Mouse (Mus musculus): ENCODE results near the gene Cebpa.

Cebpa gene

GRCm38 (mm10) chr7:35118841-35119413 is at the start of gene Cebpa:
Cebpa (plus strand) TSS chr7:35119293.
- peak; percentile 91 for DNase-seq (ENCODE audit: extremely low spot score)

- DNase-seq (ENCODE audit: extremely low spot score): no peak
Measured at GRCm38 (mm10) chr7:35076645-35077044, 42.4 kb upstream of the Cebpa start.

GRCm38 (mm10) chr7:35080843-35081338 is 38.2 kb upstream of the Cebpa start:
- peak; percentile 12 for DNase-seq (ENCODE audit: extremely low spot score)

- DNase-seq (ENCODE audit: extremely low spot score): no peak
Measured at GRCm38 (mm10) chr7:35081406-35082104, 37.5 kb upstream of the Cebpa start.

- DNase-seq (ENCODE audit: extremely low spot score): no peak
Measured at GRCm38 (mm10) chr7:35084565-35085360, 34.3 kb upstream of the Cebpa start.

- peak; percentile 66 for DNase-seq (ENCODE audit: extremely low spot score)
Measured at GRCm38 (mm10) chr7:35086271-35086861, 32.7 kb upstream of the Cebpa start.

- no peak for DNase-seq (ENCODE audit: extremely low spot score)
Measured at GRCm38 (mm10) chr7:35090550-35090949, 28.5 kb upstream of the Cebpa start.

- DNase-seq (ENCODE audit: extremely low spot score): no peak
Measured at GRCm38 (mm10) chr7:35094975-35095678, 24.0 kb upstream of the Cebpa start.

GRCm38 (mm10) chr7:35098777-35099176 is 20.3 kb upstream of the Cebpa start:
- no peak for DNase-seq (ENCODE audit: extremely low spot score)

GRCm38 (mm10) chr7:35099528-35099927 is 19.6 kb upstream of the Cebpa start:
- no peak for DNase-seq (ENCODE audit: extremely low spot score)

- no peak for DNase-seq (ENCODE audit: extremely low spot score)
Measured at GRCm38 (mm10) chr7:35106614-35107013, 12.5 kb upstream of the Cebpa start.

- no peak for DNase-seq (ENCODE audit: extremely low spot score)
Measured at GRCm38 (mm10) chr7:35107630-35108029, 11.5 kb upstream of the Cebpa start.

- no peak for DNase-seq (ENCODE audit: extremely low spot score)
Measured at GRCm38 (mm10) chr7:35108046-35108445, 11.0 kb upstream of the Cebpa start.

- no peak for DNase-seq (ENCODE audit: extremely low spot score)
Measured at GRCm38 (mm10) chr7:35108663-35109062, 10.4 kb upstream of the Cebpa start.

GRCm38 (mm10) chr7:35113136-35113535 is 6.0 kb upstream of the Cebpa start:
- DNase-seq (ENCODE audit: extremely low spot score): no peak

GRCm38 (mm10) chr7:35113721-35114120 is 5.4 kb upstream of the Cebpa start:
- no peak for DNase-seq (ENCODE audit: extremely low spot score)

- no peak for DNase-seq (ENCODE audit: extremely low spot score)
Measured at GRCm38 (mm10) chr7:35116524-35116923, 2.6 kb upstream of the Cebpa start.

GRCm38 (mm10) chr7:35117052-35117451 is 2.0 kb upstream of the Cebpa start:
- DNase-seq (ENCODE audit: extremely low spot score): no peak

- DNase-seq (ENCODE audit: extremely low spot score): no peak
Measured at GRCm38 (mm10) chr7:35117761-35118098, 1.4 kb upstream of the Cebpa start.

GRCm38 (mm10) chr7:35118099-35118781 is 853 bp upstream of the Cebpa start:
- DNase-seq (ENCODE audit: extremely low spot score): peak; percentile 80

- DNase-seq (ENCODE audit: extremely low spot score): peak; percentile 45
Measured at GRCm38 (mm10) chr7:35119506-35120145, 533 bp downstream of the Cebpa start.
